Mouse (Mus musculus) brain, embryonic 14.5 days (tissue): ENCODE data around the gene Crmp1. TPM values are rescaled to one million over a fixed set of nuclear protein-coding genes. Genes with fewer than 3 reads are reported as not detected.

Experiments used
- DNase-seq: peaks from one replicate; pipeline ENCODE4 v3.0.0-alpha.2; 2011; ENCODE audit warnings: low read depth
- CTCF ChIP-seq: fragments of 200-500 bp; IDR thresholded peaks from 2 replicates; pipeline ENCODE4 v1.5.1; 2012; ENCODE audit warnings: inconsistent platforms, mild to moderate bottlenecking, moderate library complexity, borderline replicate concordance; ENCODE audit not compliant: insufficient read depth, insufficient read length; ENCODE audit errors: extremely low read depth
- POLR2A ChIP-seq: fragments of 200-500 bp; IDR thresholded peaks from 2 replicates; pipeline ENCODE4 v1.6.1; 2012; ENCODE audit warnings: mild to moderate bottlenecking, inconsistent platforms, borderline replicate concordance; ENCODE audit not compliant: poor library complexity, insufficient read depth, insufficient read length, severe bottlenecking; ENCODE audit errors: extremely low read depth
- polyA plus RNA-seq: library from polyadenylated mRNA; depleted of rRNA; stranded (reverse); fragments of >200 nt; gene quantifications from 2 replicates; pipeline ENCODE4 v1.2.3, GENCODE M21; 2012

The Crmp1 gene
- polyA plus RNA-seq, 1 experiment, result 1,134 TPM

DNA sequence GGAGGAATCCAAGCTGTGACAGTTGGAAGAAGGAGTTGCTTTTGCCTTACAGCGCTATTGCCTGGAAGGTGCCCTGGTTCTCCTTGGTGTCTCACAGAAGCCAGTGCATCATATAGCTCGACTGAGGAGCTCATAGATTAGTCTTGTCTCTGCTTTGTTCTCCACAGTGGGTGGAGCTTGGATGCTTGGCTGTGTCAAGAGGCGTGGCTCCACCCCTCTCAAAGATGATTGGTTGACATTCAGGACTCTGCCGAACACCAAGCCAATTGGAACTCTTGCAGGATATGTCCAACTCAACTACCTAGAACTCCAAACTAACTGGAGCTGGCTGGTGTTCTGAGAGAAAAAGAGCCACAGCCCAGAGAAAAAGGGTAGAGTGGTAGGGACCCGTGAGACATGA lies 22.1 kb upstream of the Crmp1 start:
- TF ChIP-seq POLR2A (no peak), CTCF (no peak)
- DNase-seq, result no peak

DNA sequence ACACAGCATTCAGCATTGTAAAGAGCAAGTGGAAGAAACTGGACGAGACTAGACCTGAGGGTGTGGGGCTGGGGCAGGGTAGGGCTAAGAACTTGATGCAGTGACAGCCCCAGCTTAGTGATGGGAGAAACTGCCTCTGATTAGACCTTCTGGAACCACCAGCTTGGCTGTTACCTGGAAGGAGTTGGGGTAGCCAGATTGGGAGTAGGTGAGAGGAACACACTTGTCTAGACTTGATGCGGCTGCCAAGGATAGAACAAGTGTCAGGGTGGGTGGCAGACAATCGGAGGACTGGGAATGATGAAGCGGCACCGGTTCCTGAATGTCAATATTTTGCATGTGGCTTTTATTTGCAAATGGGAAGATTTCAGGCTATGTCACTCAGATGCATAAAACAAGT lies 21.2 kb upstream of the Crmp1 start:
- no peak for DNase-seq
- no peak for TF ChIP-seq CTCF

DNA sequence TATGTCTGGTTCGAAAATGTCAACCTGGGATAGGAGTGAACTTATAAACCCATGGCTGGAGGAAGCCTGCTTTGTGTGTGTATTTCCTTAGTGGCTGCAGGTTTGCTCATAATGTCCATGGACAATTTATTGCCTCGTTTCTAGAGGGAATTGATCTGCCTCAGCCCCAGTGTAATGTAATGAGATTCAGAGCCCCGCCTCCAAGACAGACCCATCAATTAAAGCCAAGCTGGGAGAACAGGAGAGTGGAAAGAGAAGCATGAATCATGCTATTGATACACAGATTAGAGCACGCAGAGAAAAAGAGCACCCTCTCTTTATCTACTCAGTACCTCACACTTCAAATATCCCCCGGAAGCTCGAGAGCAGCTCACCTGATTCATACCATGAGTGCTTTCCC lies 20.2 kb upstream of the Crmp1 start:
- TF ChIP-seq POLR2A, result no peak
- no peak for TF ChIP-seq CTCF
- DNase-seq, result no peak

DNA sequence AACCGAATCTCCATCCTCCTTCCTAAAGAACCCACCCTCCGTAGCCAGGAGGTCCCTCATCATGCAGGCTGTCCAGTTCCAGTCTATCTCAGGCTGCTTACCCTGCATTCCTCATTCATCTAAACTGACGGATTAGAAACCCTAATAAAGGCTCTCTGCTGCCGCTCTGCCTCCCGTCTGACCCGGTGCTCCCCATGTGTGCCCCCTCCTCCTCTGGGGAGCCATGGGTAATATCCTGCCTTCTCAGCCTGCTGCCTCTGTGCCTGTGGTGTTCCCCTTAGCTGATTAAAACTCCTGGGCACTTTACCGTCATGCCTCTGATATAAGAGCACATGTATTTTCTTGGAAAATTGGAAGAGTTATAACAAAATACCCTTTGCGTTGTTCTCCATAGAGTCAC lies 19.4 kb upstream of the Crmp1 start:
- TF ChIP-seq POLR2A (no peak), CTCF (no peak)
- no peak for DNase-seq

DNA sequence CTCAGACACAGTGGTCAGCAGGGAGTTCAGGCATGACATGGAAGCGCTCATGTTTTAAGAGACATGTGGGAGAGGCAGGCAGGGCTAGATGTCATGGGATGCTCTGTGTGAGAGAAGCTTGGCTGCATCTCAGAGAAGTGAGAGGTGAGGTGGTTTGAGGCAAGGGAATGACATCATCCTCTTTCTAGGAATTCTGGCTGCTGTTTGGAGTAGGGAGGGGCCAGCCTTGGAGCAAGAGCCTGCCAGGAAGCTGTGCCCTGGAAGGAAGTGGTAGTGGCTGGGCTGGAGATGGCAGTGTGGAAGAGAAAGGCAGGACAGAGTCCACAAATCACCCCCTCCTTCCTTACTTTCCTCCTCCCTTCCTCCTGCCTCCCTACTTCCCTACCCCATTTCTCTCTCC lies 16.0 kb upstream of the Crmp1 start:
- no peak for DNase-seq
- TF ChIP-seq POLR2A (no peak), CTCF (no peak)

DNA sequence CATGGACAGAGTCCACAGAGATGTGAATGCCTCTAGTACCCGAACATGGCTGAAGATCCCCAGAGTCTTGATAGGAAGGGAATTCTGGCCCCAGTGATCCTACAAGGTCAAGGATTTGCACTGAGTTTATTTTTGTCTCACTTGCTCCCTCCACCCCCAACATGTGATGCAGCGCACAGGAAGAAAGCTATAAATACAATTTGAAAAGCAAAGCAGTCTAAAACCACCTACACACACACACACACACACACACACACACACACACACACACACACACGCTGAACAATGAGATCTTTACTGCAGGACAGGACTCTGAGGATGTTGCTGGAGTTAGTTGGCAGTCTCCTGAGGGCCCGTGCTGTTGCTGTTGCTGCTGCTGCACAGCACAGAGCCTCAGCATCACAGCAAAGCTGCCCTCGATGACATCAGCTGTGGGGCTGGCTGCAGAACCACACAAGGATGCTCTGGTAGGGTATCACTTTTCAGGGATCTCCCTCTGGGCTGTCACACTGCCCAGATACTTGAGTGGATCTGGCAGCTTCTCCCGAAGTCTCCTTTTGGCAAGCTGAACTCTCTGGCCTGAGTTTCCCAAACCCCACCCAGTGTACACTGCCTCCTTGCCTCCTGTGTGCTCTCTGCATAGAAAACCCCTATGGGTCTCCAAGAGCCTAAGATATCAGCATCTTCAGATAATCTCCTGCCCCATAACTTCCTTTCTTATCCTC lies 13.6 kb upstream of the Crmp1 start:
- DNase-seq, result no peak
- TF ChIP-seq CTCF (no peak), POLR2A (no peak)

DNA sequence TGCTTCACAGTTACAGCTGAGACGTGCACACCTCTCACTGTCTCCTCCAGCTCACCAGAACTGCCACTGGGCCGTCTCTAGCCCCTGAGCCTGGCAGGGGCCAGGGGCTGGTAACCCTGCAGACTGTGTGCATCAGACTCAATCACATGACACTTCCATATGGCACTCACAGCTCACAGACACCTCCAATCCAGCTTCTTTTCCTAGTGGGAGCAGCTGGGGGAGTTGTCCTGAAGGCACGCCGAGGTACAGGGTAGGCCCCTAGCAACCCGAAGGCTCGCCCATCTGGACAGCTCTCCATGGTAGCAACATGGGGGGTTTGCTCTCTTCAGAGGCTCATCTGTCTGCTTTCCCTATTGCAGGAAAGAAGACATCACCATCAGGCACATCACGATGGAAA lies 12.8 kb upstream of the Crmp1 start:
- no peak for DNase-seq
- TF ChIP-seq CTCF (no peak), POLR2A (no peak)

DNA sequence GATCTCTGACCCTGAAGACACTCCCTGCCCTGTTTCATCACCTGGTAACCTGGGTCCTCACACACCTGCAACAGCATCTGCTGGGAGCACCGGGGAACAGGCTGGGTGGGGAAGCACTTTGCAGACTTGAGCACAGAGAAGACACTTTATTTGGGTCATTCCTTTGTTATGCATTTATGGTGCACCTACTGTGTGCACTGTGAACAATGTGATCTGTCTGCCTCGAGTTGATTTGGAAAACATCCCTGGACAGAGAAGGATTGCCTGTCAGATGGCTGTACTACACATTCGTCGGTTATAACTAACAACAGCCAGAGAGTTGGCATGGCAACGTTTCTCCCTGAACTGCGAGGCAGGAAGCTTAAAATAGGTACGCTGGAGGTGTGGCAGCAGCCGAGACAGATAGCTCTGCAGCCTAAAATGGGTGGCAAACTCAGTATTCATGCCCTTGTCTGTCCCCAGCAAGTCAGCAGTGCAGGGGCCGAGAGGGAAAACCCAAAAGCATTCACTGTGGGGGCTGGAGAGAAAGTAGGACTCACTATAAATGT lies 8.7 kb upstream of the Crmp1 start:
- TF ChIP-seq CTCF, result no peak
- no peak for TF ChIP-seq POLR2A
- no peak for DNase-seq

DNA sequence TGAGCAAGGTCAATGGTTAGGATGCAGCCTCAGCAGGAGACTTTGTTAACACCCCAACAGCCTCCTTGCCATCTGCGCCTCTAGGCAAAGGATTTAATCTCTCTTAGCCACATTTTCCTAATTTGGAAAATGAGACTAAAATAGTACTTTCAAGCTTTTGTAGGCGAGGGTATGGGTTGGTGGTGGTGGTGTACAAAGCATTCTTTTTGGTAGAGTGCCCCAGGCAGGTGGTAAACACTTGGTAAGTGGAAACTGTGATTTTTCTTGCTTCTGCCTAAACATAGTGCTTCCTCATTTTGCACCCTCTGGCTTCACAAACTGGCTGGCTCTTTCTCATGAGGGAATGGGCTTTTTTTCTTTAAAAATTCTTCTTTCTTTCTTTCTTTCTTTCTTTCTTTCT lies 3.1 kb upstream of the Crmp1 start:
- TF ChIP-seq POLR2A (no peak), CTCF (no peak)
- no peak for DNase-seq

DNA sequence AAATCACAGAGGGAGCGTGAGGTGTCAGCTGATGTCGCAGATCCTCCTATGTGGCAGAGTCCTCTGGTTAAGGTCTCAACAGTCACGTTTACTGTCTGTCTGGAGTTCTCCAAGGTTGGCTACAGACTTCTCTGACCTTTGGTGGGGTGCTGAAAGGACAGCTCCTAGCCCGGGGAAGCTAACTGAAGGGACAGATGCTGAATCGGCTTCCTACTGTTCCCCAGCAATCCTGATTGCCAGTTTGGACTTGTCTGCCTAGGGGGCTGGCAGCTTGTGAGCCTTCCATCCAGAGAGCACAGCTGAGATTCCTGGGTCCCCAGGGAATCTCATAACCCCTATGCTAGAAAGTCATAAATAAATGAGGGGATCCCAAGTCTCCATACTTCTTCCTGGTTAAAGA lies 1.2 kb upstream of the Crmp1 start:
- TF ChIP-seq CTCF (no peak), POLR2A (no peak)
- no peak for DNase-seq

DNA sequence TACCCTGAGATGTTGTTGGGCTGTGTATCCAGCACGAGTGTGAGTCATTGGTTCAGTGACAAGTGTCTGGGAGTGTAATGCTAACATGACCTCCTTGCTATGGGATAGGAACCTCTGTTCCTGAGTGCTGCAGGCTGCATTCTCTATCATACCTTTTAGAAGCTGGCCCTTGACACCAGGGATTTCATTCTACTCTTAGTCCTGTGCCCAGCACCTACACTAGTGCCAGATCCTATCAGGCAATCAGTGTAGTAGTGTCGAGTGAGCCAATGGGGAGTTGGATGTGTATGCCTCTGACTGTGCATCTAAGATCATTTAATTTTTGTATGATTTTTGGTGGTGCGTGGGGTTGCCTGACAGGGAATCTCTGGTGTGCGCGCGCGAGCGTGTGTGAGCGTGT lies 516 bp upstream of the Crmp1 start:
- no peak for DNase-seq
- no peak for TF ChIP-seq CTCF
- TF ChIP-seq POLR2A, result no peak

DNA sequence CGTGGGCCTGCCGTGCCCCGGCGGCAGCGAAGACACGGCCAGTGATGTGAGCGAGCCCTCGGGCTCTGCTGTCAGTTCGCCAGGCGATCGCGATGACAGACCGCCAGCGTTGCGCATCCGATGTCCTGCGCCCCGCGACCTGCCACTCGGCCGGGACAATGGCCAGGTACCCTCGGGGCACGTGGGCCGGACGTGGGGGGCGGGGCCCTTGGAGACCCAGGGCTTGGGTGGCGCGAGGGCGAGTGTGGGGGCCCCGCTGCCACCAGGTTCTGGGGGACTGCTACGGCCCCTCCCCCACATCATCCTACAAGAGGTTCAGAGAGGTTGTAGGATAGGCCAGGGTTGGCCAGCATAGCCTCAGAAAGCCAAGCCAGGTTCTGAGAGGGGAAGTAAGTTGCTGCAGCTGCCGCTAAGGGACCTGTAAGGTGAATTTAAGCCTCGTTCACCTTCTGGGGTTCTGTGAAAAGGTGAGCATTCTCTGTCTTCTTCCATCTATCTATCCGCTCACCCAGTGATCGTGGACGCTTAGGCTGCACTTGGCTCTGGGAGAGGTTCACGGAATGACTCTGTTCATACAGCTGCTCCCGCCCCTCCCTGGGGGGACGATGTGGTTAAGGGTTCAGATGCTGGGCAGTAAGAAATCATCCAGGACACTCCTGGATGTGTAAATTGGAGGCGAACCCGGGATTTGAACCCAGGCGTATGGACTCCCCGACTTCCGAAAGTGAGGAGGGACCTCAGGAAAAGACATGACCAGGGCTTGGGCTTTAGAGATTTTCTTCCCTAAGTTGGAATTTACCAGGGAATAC lies 824 bp downstream of the Crmp1 start:
- TF ChIP-seq CTCF (no peak), POLR2A (no peak)
- no peak for DNase-seq

DNA sequence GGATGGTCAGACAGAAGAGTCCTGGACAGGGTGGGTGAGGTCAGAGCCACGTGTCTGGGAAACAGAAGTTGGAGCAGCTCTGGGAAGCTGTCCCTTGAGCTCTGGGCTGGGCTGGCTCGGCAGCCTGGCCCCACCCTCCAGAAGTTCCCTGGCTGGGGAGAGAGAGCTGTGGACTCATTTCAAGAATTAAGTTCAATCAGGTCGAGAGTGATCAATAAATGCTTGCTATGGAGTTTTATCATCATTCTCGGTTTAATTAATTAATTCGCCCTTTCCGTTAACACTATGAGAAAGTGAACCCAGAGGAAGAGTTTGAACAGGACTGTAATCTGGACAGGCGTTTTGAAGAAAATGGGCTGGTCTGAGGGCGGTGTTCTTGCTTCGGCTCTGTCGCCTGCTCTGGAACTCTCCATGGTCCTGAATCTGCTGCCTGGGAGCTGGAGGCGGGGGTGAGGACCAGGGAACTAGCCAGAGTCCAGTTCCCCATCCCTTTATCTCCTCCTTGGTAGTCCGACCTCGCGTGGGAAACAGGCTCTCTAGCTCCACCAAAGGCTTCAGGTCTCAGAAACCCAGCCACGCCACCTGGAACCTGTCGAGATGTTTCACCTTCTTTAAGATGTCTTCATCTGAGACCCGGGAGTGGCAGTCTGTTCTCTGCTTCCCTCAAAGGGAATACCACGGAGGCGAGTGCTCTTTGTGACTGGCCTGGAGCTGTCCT lies 1.6 kb downstream of the Crmp1 start:
- DNase-seq, result peak; percentile 62
- no peak for TF ChIP-seq POLR2A
- TF ChIP-seq CTCF, result no peak
